Mouse (Mus musculus) CD8-positive naive resting alpha-beta T cell, adult 2 months (primary cell): Measurements from ENCODE around the gene Ifng.
A peak's percentile ranks its signal among the peaks of the same experiment; 100 is the strongest.
"Not testable (repeated sequence)": the region's sequence is repeated elsewhere in the genome, so short reads cannot be mapped to it uniquely, and the experiment has no call there.

Experiments used
- DNase-seq, 2 experiments: peaks; one replicate each; pipeline ENCODE4 v3.0.0; 2022; ENCODE audit warnings: low read depth in 2 of 2, low spot score in 2 of 2

Gene Ifng

DNA sequence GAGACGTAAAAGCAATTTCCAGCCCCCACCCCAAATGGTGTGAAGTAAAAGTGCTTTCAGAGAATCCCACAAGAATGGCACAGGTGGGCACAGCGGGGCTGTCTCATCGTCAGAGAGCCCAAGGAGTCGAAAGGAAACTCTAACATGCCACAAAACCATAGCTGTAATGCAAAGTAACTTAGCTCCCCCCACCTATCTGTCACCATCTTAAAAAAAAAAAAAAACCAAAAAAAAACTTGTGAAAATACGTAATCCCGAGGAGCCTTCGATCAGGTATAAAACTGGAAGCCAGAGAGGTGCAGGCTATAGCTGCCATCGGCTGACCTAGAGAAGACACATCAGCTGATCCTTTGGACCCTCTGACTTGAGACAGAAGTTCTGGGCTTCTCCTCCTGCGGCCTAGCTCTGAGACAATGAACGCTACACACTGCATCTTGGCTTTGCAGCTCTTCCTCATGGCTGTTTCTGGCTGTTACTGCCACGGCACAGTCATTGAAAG is at the start of gene Ifng:
Gene Ifng (plus strand): TSS at position 305 of the 499 bp plus-strand sequence.
- no peak for DNase-seq

DNA sequence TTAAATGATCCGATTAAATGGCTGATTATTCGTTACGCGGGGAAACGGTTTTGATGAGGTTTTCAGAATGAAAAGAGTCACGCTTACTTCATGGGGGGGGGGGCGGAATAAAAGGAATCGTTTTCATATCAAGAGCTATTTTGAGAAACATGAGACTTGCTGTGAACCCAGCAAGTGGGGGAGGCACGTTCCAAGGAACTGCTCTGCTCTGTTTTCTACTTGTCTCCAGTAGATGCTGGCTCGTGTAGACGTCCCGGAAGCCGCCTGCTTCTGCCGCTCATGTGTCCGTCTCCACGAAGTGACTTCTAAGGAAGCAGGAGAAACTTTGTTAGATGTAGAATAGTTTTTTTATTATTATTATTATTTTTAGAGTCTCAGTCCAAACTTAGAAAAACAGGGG is 40.9 kb upstream of the Ifng start:
- no peak for DNase-seq

DNA sequence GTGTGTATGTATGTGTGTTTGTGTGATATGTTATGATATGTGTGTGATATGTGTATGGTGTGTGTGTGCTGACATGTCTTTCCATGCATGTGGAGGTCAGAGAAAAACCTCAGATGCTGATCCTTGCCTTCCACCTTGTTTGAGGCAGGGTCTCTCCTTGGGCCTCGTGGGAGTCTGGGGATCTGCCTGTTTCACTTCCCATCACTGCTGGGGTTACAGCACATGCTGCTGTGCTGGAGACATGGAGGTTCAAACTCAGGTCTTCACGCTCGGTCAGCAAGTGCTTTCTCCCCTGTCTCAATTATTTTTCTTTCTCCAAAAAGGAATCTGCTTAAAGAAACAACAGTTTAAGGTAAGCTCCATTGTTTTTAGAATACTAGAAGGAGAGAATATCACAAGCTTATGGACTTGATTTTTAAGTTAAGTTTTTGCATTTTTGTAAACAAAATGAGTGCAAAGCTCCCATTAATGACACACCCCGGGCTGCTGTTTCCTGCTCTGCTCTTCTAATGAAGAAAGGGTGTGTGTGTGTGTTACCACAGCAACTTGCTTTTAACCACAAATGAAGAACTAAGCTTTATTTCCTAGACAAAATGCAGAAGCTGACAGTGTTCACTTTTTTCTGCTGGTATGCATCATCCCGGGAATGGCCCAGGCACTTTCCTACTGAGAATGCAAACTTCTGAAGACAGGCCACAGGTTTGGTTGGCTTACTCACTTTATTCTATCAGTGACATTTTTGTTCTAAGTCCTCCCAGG is 34.2 kb upstream of the Ifng start:
- DNase-seq, result no peak

DNA sequence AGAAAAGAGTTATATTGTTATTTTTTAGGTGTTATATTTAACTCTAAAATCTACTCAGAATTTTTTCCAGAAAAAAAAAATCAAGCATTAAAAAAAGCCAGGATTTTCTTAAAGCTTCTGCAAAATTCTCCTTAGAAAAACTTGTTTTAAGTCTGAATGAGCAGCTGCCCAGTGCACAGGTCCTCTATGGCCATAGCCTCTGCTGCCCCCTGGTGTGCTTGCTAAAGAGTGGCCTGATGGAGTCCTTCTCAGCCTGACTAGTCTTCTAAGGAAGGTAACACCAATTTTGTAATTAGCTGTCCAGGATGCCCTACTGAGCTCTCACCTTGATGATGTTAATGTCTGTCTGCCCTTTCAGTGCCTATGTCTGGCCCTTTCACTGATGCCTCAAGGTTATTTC is 29.5 kb upstream of the Ifng start:
- DNase-seq, result no peak

DNA sequence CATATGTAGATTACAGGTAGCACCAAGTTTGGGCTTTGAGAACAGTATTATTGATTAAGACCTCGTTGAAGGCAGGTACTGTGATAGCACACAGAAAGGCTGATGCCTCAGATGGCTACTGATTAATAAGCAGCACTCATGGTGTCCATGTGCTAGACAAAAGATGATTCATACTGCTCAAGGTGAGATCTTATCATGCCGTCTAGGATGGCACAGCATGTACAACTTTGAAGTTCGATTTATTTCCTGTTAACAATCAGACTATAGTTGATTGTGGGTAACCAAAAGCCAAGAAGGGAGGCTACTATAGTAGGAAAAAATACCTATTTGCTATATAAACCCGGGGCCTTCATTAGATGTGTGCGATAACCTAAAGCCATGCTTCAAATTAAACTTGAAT is 28.1 kb upstream of the Ifng start:
- no peak for DNase-seq

DNA sequence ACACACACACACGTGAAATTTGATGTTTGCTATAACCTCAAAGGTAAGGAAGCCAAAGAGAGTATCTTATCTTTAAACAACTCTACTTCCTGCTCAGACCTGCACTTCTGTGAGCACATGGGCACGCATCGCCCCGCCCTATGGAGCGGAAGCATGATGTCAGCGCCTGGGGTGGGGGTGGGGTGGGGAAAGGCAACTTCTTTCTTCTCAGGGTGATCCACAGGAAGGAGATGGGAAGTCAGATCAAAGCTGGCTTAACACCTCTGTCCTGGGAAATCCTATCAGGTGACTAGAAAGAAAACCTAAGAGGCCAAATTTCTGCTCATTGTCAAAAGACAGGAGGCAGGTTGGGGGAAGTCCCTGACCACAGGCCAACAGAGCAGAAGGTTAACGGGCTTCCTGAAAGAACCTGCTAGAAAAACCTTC is 21.8 kb upstream of the Ifng start:
- DNase-seq, result peak; percentile 63 to 71

DNA sequence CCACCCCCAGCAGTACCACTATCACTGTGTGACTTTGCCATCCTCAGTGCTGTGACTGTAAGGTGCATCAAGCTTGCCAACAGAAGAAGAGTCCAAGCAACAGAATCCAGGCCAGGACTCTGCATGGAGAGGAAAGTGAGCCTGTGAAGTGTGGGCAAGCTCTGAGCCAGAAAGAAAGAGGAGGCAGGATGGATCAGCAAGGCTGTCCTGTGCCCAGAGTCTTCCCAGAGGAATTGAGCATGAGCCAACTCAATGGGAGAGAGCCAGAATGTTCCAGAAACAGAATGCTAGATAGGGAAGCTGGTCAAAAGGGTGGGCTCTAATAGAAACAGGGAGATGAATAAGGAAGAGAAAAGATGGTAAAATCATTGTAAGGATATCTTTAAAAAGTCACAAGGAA is 19.9 kb upstream of the Ifng start:
- no peak for DNase-seq

DNA sequence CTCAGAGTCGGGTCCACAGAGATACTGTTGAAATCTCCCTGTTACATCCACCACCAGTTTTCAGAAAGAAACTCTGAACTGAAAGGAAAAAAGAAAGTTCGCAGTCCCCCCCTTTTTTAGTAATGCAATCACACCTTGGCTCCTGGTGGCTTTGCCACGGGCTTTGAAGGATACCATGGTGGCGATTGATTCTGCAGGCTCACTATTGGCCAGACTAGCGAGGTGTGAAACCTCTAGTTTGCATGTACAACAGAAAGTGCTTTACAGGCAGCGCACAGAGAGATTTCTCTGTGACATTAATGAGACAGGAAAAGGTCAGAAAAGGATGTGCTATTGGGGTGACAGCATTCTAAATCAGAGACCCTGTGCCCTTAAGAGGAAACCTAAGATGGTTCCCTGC is 5.3 kb upstream of the Ifng start:
- no peak for DNase-seq

DNA sequence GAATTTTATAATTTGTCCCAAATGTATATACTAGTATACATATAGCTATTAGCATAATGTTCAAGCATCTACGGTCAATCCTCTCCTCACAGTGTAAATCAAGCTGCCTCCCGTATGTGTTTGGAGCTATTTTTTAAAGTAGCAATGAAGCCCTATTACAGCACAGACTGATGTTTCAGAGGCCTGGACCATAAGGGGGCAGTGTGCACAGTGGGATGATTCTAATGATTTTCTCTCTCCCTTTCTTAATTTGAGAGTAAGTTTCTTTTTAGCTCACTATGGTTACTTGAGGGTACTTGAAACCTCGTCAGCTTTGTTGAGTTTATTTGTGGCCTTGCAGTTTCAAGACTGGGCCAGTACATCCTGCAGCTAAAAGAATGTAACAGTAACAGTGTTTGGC is 1.1 kb downstream of the Ifng start:
- no peak for DNase-seq

DNA sequence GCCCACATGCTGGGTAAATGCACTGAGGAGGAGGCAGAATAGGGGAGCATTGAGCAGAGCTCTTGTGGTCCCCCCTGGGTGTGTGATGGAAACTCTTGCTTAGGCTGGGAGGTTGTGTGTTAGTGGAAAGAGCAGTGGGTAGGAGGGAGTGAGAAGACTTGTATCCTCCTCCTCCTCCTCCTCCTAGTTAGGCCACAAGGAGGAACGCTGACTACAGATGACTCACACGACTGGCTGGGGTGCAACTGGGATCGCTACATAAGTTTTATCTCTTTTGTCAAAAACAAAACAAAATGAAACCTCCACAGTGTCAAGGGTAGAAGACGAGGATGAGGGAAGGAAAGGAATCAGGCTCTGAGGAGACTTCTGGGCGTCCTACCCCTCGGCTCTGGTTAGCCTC is 2.2 kb downstream of the Ifng start:
- no peak for DNase-seq

DNA sequence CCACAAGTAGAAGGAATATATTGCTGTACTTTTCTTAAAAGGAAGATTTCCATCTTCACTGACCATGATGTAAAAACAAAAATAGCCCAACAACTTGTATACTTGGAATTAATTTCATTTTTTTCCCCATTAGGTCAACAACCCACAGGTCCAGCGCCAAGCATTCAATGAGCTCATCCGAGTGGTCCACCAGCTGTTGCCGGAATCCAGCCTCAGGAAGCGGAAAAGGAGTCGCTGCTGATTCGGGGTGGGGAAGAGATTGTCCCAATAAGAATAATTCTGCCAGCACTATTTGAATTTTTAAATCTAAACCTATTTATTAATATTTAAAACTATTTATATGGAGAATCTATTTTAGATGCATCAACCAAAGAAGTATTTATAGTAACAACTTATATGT is 4.2 kb downstream of the Ifng start:
- DNase-seq, result no peak

DNA sequence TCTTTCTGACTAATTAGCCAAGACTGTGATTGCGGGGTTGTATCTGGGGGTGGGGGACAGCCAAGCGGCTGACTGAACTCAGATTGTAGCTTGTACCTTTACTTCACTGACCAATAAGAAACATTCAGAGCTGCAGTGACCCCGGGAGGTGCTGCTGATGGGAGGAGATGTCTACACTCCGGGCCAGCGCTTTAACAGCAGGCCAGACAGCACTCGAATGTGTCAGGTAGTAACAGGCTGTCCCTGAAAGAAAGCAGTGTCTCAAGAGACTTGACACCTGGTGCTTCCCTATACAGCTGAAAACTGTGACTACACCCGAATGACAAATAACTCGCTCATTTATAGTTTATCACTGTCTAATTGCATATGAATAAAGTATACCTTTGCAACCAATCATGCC is 4.7 kb downstream of the Ifng start:
- no peak for DNase-seq

DNA sequence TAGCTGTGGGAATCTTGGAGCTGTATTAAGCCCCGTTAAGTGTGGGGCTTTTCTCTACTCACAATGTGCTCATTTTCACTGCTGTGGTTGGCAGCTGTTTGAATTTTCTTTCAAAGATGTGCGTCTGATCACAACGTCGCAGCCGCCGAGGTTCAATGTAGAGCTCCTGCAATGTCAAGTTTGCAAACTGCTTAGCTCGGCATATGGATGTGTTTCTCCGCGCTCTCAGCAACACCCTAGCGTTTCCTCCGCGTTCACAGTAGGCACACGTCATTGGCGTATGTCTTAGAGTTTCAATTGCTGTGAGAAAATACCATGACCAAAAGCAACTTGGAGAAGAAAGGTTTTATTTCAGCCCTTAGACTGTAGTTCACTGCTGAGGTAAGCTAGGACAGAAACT is 5.1 kb downstream of the Ifng start:
- DNase-seq, result no peak

DNA sequence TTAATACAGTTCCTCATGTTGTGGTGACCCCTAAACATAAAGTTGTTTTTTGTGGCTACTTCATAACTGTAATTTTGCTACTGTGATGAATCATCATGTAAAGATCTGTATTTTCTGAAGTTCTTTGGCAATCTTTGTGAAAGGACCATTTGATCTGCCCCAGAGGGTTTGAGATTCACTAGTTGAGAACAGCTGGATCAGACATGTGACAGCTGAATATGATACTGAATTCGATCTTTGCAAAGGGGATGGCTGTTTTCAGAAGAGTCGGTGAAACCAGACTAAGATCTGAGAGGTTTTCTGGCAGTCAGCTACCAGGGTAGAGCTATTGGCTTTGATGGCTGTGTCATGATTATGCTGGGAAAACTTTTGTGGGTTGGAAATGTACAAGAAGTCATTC is 10.9 kb downstream of the Ifng start:
- DNase-seq, result no peak

DNA sequence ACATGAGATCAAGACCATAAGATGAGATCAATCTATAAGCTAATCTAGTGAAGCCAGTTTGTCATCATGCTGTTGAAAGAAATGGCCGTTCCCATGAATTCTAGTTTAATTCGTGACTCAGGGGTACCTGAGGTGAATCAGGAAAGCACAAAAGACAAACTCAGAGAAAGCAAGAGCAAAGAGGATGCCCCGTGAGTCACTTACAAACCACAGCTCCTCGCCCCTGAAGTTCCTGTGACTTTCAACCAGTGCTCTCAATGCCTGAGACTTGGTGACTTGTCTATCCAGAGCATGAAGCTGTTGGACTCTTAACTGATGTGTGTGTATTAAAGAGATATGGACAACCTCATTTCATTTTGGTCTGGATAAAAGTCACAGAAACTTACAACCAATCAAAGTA is 17.9 kb downstream of the Ifng start:
- DNase-seq, result no peak

DNA sequence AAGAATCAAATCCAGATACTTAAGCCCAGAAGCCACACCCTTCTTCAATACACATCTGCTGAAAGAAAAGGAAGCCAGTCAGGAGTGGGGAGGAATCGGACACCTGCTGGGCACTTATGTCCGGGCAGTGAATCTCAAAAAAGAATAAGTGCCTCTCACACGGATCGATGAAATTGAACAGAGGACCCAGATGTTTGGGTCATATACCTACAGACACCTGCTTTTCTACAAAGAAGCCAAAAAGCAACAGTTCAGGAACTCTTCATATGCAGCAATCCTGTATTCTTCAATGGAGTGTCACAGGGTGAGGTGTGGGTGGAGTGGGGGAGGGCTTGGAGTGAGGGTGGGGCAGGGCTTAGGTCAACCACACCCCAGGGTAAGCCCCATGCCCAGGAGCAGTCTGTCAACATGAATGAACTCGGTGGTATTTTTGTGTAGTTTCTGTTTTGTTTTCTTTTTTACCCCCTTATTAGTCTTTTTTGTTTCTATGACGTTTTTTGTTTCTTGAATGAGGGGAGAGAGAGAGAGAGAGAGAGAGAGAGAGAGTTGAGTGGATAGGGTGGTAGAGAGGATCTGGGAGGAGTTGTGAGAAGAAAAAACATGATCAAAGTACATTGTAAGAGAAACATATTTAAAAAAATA is 20.4 kb downstream of the Ifng start:
- DNase-seq, result no peak

DNA sequence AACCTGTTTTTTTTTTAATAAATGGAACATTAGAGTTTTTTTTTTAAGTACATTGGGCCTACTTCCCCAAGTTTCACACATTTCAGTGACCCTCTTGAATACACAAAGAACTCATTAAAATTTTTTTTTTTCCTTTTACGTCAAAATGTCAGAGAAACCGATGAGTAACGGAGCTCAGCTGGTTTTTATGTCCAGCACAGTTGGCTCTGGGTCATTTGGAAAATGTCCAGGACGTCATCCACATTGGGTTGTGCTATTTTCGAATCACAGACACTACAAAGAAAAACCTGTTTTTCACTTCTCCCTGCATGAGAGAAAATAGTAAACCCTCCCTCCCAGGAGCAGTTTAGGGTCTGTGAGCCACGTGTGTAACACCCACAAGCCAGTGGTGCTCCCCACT is 25.6 kb downstream of the Ifng start:
- no peak for DNase-seq

DNA sequence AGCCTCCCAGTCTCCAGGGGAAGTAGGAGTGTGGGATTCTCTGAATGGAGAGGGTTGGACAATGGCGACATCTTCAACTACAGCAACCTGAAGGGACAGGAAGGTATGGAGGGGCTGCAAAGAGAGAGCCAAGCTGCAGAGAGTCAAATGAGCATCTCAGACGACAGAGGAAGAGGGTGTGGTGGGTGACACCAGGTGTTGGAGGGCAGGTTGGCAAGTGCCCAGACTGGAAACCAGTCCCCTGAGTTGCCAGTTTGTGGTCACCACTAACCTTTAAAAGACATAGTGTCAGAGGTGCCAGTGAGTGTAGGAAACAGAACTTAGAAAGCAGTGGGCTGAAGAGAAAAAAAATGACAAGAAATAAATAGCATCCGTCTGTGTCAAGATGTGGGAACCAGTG is 28.2 kb downstream of the Ifng start:
- DNase-seq, result peak; percentile 14 to 29

DNA sequence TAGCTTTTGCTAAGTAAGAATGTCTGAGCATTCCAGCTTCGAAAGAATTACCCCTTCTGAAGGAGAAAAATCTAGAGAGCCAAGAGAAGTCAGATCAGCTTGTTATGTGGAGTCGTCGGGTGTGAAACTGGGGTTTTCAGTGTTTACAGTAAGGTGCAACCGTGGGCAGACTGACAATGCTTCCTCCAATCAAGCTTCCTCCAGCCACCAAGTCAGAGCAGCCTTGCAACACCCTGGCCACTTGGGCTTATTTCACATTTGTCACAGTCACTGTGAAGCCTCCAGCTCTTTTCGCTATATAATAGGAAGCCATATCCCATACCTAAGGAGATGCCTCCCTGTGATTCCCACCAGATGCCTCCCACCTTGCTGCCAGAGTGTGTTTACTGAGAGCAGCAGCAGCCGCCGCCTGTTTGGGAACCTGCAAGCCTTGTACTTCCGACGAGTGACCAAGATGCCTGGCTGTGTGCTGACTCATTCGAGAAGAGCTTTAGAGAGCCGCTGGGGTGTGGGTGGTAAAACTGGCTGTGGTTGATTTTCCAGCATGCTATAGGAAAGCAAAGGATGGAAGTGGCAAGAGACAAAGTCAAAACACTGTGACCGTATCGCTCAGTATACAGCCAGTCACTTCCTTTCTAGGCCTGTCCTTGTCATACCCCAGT is 29.6 kb downstream of the Ifng start:
- DNase-seq, result no peak

DNA sequence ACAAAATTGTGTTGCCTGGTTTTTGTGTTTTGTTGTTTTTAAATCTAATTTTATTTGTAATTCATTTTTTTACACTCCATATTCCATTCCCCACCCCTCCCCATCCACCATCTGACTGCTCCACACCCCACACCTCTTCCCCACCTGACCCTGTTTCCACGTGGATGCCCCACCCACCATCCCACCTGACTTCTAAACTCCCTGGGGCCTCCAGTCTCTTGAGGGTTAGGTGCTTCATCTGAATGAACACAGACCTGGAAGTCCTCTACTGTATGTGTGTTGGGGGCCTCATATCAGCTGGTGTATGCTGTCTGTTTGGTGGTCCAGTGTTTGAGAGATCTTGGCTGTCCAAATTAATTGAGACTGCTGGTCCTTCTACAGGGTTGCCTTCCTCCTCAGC is 32.0 kb downstream of the Ifng start:
- DNase-seq, result not testable (repeated sequence)

DNA sequence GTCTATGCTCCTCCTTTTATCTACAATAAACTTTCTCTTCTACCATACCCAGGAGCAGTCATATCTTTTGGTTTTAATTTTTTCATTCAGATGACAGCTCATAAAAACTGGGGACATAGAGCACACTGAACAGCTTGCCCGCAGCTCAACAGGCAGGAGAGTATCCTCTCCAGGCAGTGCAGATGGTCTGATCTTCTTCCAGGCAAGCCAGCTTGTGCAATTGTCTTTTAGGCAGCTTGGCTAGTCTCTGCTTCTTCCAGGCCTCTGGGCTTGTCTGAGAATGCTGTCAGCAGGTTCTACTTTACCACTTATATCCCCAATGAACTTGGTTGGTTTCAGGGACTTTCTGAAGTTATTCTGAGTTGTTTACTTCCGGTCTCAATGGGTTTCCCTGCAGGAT is 35.9 kb downstream of the Ifng start:
- DNase-seq, result no peak

DNA sequence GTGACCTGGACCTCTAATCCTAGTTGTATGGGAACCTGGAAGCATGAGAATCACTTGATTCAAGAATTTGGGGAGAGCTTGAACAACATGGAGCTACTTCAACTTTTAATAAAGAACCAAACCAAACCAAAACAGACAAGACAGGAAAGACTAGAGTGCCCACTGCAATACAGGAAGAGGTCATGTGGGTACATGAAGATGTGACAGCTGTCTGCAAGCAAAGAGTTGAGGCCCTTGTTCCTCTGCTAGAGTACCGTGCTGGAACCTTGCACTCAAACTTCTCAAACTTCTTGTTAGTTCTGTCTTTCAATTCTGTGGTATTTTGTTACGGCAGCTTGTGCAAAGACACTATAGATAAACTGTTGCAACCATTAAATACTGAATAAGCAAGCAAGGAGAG is 36.5 kb downstream of the Ifng start:
- no peak for DNase-seq
